Mouse (Mus musculus) kidney, adult 2 months (tissue): ENCODE results near the gene Zfp119a. TPM values are rescaled to one million over a fixed set of nuclear protein-coding genes. Genes with fewer than 3 reads are reported as not detected.
"Not testable (repeated sequence)": the region's sequence is repeated elsewhere in the genome, so short reads cannot be mapped to it uniquely, and the experiment has no call there.

ENCODE experiments used
- DNase-seq: peaks from one replicate; pipeline ENCODE4 v3.0.0; 2021
- H3K27ac ChIP-seq: fragments of 200-500 bp; 2 replicates; pipeline ENCODE4 v1.5.1; 2012; ENCODE audit warnings: low read depth, low read length, control low read depth, inconsistent platforms; ENCODE audit not compliant: insufficient read depth
- H3K27me3 ChIP-seq: fragments of 200-500 bp; replicated peaks from 2 replicates; pipeline ENCODE4 v1.6.1; 2012; ENCODE audit warnings: mild to moderate bottlenecking, moderate library complexity, low read length, inconsistent platforms; ENCODE audit not compliant: control insufficient read depth, insufficient read depth
- H3K36me3 ChIP-seq: fragments of 200-500 bp; 2 replicates; pipeline ENCODE4 v1.6.1; 2012; ENCODE audit warnings: mild to moderate bottlenecking, moderate library complexity, low read length, inconsistent platforms; ENCODE audit not compliant: control insufficient read depth, insufficient read depth
- H3K4me1 ChIP-seq: fragments of 200-500 bp; 2 replicates; pipeline ENCODE4 v1.6.1; 2011; ENCODE audit warnings: low read length; ENCODE audit not compliant: control insufficient read depth, insufficient read depth
- H3K4me3 ChIP-seq: fragments of 200-500 bp; 2 replicates; pipeline ENCODE4 v1.5.1; 2011; ENCODE audit warnings: mild to moderate bottlenecking, low read depth, low read length, control low read depth; ENCODE audit not compliant: insufficient read depth
- CTCF ChIP-seq: fragments of 200-500 bp; conservative IDR thresholded peaks from 2 replicates; pipeline ENCODE4 v1.5.1; 2011; ENCODE audit warnings: low read depth, mild to moderate bottlenecking, control low read depth, low read length, moderate library complexity, mixed read lengths; ENCODE audit not compliant: insufficient read depth, insufficient read length
- POLR2A ChIP-seq: fragments of 200-500 bp; IDR thresholded peaks from one replicate; pipeline ENCODE4 v1.6.1; 2011; ENCODE audit warnings: low read depth, low read length, control low read depth
- WGBS: fragments of 180-500 bp; shearing (Covaris S2); methylation state at CpG from one replicate; pipeline ENCODE4 v1.1.7; 2018; 5-methylcytosine and 5-hydroxymethylcytosine counted together
- polyA plus RNA-seq: library from polyadenylated mRNA; depleted of rRNA; stranded (reverse); fragments of >200 nt; gene quantifications from 2 replicates; pipeline ENCODE4 v1.2.3, GENCODE M21; 2012; rRNA removed

The Zfp119a gene
- polyA plus RNA-seq, 1 experiment, result 0.56 TPM

DNA sequence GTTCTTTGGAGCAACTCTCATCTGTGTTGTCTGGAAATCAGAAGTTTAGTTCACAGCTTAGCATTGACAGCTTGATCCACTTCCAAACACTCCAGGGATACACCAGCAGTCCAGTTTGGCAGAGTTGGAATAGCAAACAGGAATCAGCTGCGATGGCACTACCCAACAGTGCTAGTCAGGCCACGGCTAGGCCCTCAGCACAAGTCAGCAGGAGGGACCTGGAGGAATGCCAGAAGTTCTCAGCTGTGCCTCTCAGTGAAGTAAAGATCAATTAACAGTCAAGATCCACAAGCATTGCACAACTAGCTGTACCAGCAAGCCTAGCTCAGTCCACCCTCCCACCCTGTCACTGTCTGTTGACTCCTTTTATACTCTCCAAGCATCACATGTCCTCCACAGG, 4.9 kb upstream of the Zfp119a start:
- H3K4me1 ChIP-seq, result no peaks in the 10 kb centered on the region; the same call in 1 of the 2 replicates
- no peak overlapping the region for H3K27ac ChIP-seq
- H3K36me3 ChIP-seq, result no peaks in the 10 kb centered on the region
- 47% methylated on average over 2 of the region's 2 CpGs for WGBS
- no peak overlapping the region for H3K4me3 ChIP-seq
- H3K27me3 ChIP-seq, result no peaks in the 10 kb centered on the region
- DNase-seq, result no peak
- TF ChIP-seq POLR2A (no peak), CTCF (no peak)

DNA sequence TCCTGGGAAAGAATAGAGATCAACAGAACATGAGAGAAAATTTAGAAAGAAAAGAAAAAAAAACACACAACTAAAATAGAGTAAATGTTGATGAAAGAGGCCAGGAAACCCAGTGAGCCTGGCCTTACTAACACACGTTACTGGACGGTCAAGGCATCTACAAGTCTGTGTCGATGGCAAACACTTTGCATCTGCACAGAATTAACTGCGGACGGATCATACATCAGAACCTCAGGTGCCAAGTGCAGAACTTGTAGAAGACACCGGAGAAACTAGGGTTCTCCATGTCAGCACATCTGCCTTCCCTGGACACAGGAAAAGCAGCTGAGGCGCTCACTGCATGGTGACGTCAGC, 471 bp downstream of the Zfp119a start:
- H3K36me3 ChIP-seq, H3K4me1 ChIP-seq, H3K27me3 ChIP-seq: not testable (repeated sequence)
- under 1% methylated on average over 7 of the region's 8 CpGs for WGBS
- H3K4me3 ChIP-seq, result peak overlapping the region; percentile 63
- H3K27ac ChIP-seq, result peak overlapping the region; percentile 86
- DNase-seq, result peak; percentile 32

DNA sequence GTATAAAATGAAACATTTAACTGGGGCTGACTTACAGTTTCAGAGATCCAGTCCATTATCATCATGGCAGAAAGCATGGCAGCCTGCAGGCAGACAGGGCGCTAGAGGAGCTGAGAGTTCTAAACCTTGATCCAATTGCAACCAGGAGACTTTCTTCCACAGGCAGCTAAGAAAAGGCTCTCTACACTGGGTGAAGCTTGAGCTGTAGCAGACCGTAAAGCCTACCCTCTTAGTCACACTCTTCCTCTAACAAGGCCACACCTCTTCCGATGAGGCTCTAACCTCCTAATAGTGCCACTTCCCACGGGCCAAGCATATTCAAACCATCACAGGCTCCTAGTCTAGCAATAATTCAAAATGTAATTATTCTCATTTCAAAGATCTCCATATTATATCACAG, 1.5 kb downstream of the Zfp119a start:
- no peak for DNase-seq
- Histone ChIP-seq H3K4me3 (no peak overlapping the region), H3K36me3 (no peaks in the 10 kb centered on the region), H3K4me1 (no peaks in the 10 kb centered on the region; the same call in 1 of the 2 replicates), H3K27ac (no peak overlapping the region), H3K27me3 (no peaks in the 10 kb centered on the region)
- TF ChIP-seq CTCF (no peak), POLR2A (no peak)
- WGBS, result 84% methylated on average over 4 of the region's 4 CpGs

DNA sequence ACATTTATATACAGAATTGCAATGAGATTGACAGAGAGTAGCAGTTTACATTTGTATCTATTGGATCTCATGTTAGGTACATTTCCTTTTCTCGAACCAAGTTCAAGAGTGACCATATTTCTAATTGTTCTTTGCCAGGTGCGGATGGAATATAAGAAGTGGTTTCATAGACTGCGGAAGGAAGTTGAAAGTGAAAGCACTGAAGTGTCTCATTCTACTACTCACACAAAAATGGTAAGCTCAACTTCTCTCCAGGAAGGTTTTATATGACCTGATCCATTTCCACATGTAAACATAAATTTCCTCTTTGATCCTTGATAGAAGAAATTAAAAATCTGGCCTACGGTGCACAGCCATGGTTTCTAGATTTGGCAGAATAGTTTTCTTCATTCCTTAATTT, 35.7 kb downstream of the Zfp119a start:
- H3K27me3 ChIP-seq, result no peaks in the 10 kb centered on the region
- no peaks in the 10 kb centered on the region for H3K4me1 ChIP-seq
- no peak for DNase-seq
- 88% methylated on average over 4 of the region's 4 CpGs for WGBS
- TF ChIP-seq CTCF (no peak), POLR2A (no peak)
- H3K27ac ChIP-seq, result no peak overlapping the region
- H3K4me3 ChIP-seq, result no peak overlapping the region
- H3K36me3 ChIP-seq, result no peaks in the 10 kb centered on the region

DNA sequence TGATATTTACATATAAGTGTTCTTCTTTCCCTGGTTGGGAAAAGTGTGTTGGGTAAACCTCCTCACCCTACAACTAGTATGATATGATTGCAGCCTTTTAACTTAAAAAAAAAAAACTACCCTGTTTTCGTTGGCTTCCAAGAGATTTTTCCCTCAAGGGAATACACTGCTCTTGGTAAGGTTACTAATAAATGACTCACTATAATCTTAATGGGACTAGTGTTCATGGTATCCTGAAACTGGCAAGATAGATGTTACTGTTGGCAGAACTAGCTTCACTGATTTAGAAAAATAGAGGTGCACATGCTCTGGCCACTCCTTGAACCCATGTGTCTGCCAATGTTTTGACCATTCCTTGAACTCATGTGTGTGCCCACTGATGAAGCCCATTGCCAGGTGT, 57.2 kb downstream of the Zfp119a start:
- H3K36me3 ChIP-seq, result no peaks in the 10 kb centered on the region
- no peak for TF ChIP-seq CTCF
- TF ChIP-seq POLR2A, result no peak

DNA sequence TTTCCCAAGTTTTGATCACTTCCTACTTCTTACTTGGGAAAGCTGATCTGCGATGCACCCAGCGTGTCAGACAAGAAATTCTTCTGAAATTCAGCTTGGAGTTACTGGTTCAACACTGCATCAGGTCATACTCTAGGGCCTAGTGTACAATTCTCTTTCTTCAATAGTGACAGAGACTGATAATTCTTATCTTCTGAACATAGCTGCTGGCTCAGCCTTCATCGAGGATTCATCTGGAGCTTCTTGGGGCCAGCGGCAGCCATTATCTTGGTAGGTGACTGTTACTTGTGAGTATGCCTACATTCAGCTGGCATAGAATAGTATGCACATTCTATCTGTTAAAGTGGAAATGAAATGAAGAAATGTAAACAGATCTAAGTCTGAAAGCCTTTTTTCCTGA, 61.9 kb downstream of the Zfp119a start:
- Histone ChIP-seq H3K4me3 (no peak overlapping the region), H3K4me1 (no peaks in the 10 kb centered on the region), H3K27me3 (no peaks in the 10 kb centered on the region), H3K36me3 (no peaks in the 10 kb centered on the region), H3K27ac (no peak overlapping the region)
- TF ChIP-seq CTCF (no peak), POLR2A (no peak)
- whole genome bisulfite sequencing, result 89% methylated on average over 4 of the region's 4 CpGs
- DNase-seq, result no peak

More for the DNA sequence above, 57.2 kb downstream of the Zfp119a start:
- WGBS, result 65% methylated on average over 1 of the region's 1 CpGs
- Histone ChIP-seq H3K4me3 (no peak overlapping the region), H3K27ac (no peak overlapping the region), H3K27me3 (no peaks in the 10 kb centered on the region), H3K4me1 (no peaks in the 10 kb centered on the region)
- no peak for DNase-seq

Other genes with a start within 250 kb of the Zfp119a start
- 1.5 and 2.0 TPM in 2 replicates for gene Pot1b, start 166.3 kb downstream of the Zfp119a start, polyA plus RNA-seq
- gene Adgre4, start 128.9 kb downstream of the Zfp119a start, polyA plus RNA-seq, result 0.20 and 0.59 TPM in 2 replicates
- gene Zfp959, start 13.2 kb upstream of the Zfp119a start, polyA plus RNA-seq, result 0.86 and 1.9 TPM in 2 replicates
- gene Zfp119b, start 70.6 kb upstream of the Zfp119a start, polyA plus RNA-seq, result 0.46 and 0.69 TPM in 2 replicates
- gene Ebi3, start 73.7 kb upstream of the Zfp119a start, polyA plus RNA-seq, result 3.1 and 3.5 TPM in 2 replicates
- 7.2 and 7.7 TPM in 2 replicates for gene Yju2, start 80.2 kb upstream of the Zfp119a start, polyA plus RNA-seq
- 22.4 and 31.3 TPM in 2 replicates for gene Shd, start 91.5 kb upstream of the Zfp119a start, polyA plus RNA-seq
- gene Fsd1, start 107.6 kb upstream of the Zfp119a start, polyA plus RNA-seq, result 0.36 and 0.48 TPM in 2 replicates
- gene Stap2, start 126.7 kb upstream of the Zfp119a start, polyA plus RNA-seq, result 20.1 and 22.6 TPM in 2 replicates
- gene Mpnd, start 126.8 kb upstream of the Zfp119a start, polyA plus RNA-seq, result 98.3 and 116 TPM in 2 replicates
- 48.7 and 56.7 TPM in 2 replicates for gene Sh3gl1, start 157.7 kb upstream of the Zfp119a start, polyA plus RNA-seq
- 1.0 and 1.2 TPM in 2 replicates for gene Chaf1a, start 161.5 kb upstream of the Zfp119a start, polyA plus RNA-seq
- 75.6 and 90.3 TPM in 2 replicates for gene Ubxn6, start 196.1 kb upstream of the Zfp119a start, polyA plus RNA-seq
- 29.1 and 33.5 TPM in 2 replicates for gene Hdgfl2, start 200.7 kb upstream of the Zfp119a start, polyA plus RNA-seq
- 14.4 and 23.3 TPM in 2 replicates for gene Plin4, start 230.9 kb upstream of the Zfp119a start, polyA plus RNA-seq
- gene Plin5, start 238.7 kb upstream of the Zfp119a start, polyA plus RNA-seq, result 8.4 and 10.1 TPM in 2 replicates
- gene Lrg1, start 243.1 kb upstream of the Zfp119a start, polyA plus RNA-seq, result 9.9 and 16.1 TPM in 2 replicates